ENCODE assay signal across 22 mouse cellular contexts in genomic region chr4:105323446-105323845, GRCm38 (mm10).
"Had no signal": no experiment of that assay in that cellular context is flagged by ENCODE, and none has a peak within 500 bp of the region (broad histone marks: within the 10 kb centered on the region; RNA-seq: fewer than 3 reads in every experiment).

No protein-coding gene starts in this region.

- H3K27ac ChIP-seq: heart, adult 2 months; heart, embryonic 13.5 days; heart, embryonic 15.5 days; hindbrain, embryonic 13.5 days; hindbrain, embryonic 15.5 days; hindbrain, postnatal 0 days; left cerebral cortex, adult 2 months; limb, embryonic 10.5 days; limb, embryonic 12.5 days; liver, embryonic 13.5 days; liver, embryonic 15.5 days had no signal

- H3K4me3 ChIP-seq: heart, adult 2 months; heart, embryonic 13.5 days; heart, embryonic 15.5 days; hindbrain, embryonic 13.5 days; hindbrain, embryonic 15.5 days; left cerebral cortex, adult 2 months; limb, embryonic 10.5 days; limb, embryonic 12.5 days; liver, embryonic 13.5 days; liver, embryonic 15.5 days had no signal

- DNase-seq: gastrocnemius, postnatal 14 days; gastrocnemius, postnatal 36 days; heart, adult 11 months; heart, adult 2 months; heart, postnatal 14 days; heart, postnatal 36 days; kidney, postnatal 10 days; layer of hippocampus, adult 9-11 months; liver; liver, embryonic 13.5 days had no signal

- H3K27me3 ChIP-seq: heart, embryonic 13.5 days; heart, embryonic 15.5 days; hindbrain, embryonic 13.5 days; hindbrain, embryonic 15.5 days; limb, embryonic 12.5 days; liver, embryonic 13.5 days; liver, embryonic 15.5 days had no signal

- H3K9ac ChIP-seq: heart, embryonic 13.5 days; heart, embryonic 15.5 days; hindbrain, embryonic 13.5 days; hindbrain, embryonic 15.5 days; limb, embryonic 12.5 days; liver, embryonic 13.5 days; liver, embryonic 15.5 days had no signal

- H3K36me3 ChIP-seq: heart, embryonic 13.5 days; heart, embryonic 15.5 days; hindbrain, embryonic 13.5 days; hindbrain, embryonic 15.5 days; limb, embryonic 10.5 days; limb, embryonic 12.5 days; liver, embryonic 13.5 days; liver, embryonic 15.5 days had no signal

- ATAC-seq: hindbrain, postnatal 0 days; intestine, embryonic 16.5 days had no signal

- H3K4me2 ChIP-seq: heart, embryonic 11.5 days; heart, embryonic 13.5 days; heart, embryonic 15.5 days; hindbrain, embryonic 13.5 days; hindbrain, embryonic 15.5 days; limb, embryonic 12.5 days; liver, embryonic 11.5 days; liver, embryonic 13.5 days; liver, embryonic 15.5 days had no signal

- H3K4me1 ChIP-seq: hindbrain, embryonic 15.5 days; liver, embryonic 13.5 days; liver, embryonic 15.5 days had no signal

- H3K9me3 ChIP-seq: heart, embryonic 13.5 days; heart, embryonic 15.5 days; hindbrain, embryonic 13.5 days; hindbrain, embryonic 15.5 days; limb, embryonic 10.5 days; limb, embryonic 12.5 days; liver, embryonic 13.5 days; liver, embryonic 15.5 days had no signal
